Mouse (Mus musculus) intestine, embryonic 16.5 days (tissue): ENCODE results near the gene Nell2. TPM values are rescaled to one million over a fixed set of nuclear protein-coding genes. Genes with fewer than 3 reads are reported as not detected.

Experiments used
- ATAC-seq: fragments of 200-750 bp; cut with Nextera tagmentation; 2 replicates; pipeline ENCODE4 v1.8.0; 2017; ENCODE audit warnings: moderate TSS enrichment, moderate library complexity
- H3K27ac ChIP-seq: fragments of 300-500 bp; sonication (generic); 2 replicates; pipeline ENCODE4 v1.5.1; 2014; ENCODE audit warnings: mild to moderate bottlenecking, low read length
- H3K27me3 ChIP-seq: fragments of 300-500 bp; sonication (generic); replicated peaks from 2 replicates; pipeline ENCODE4 v1.6.1; 2014; ENCODE audit warnings: low read length, control low read depth, mixed read lengths; ENCODE audit not compliant: control insufficient read depth, insufficient read depth
- H3K36me3 ChIP-seq: fragments of 300-500 bp; sonication (generic); 2 replicates; pipeline ENCODE4 v1.6.1; 2014; ENCODE audit warnings: low read length, control low read depth; ENCODE audit not compliant: control insufficient read depth, insufficient read depth
- H3K4me1 ChIP-seq: fragments of 300-500 bp; sonication (generic); 2 replicates; pipeline ENCODE4 v1.6.1; 2014; ENCODE audit warnings: low read length, control low read depth, mixed read lengths; ENCODE audit not compliant: control insufficient read depth, insufficient read depth
- H3K4me2 ChIP-seq: fragments of 300-500 bp; sonication (generic); 2 replicates; pipeline ENCODE4 v1.6.1; 2014; ENCODE audit warnings: low read depth, low read length, control low read depth
- H3K4me3 ChIP-seq: fragments of 300-500 bp; sonication (generic); 2 replicates; pipeline ENCODE4 v1.5.1; 2014; ENCODE audit warnings: mild to moderate bottlenecking, low read length
- H3K9ac ChIP-seq: fragments of 300-500 bp; sonication (generic); 2 replicates; pipeline ENCODE4 v1.6.1; 2014; ENCODE audit warnings: low read depth, low read length
- H3K9me3 ChIP-seq: fragments of 300-500 bp; sonication (generic); 2 replicates; pipeline ENCODE4 v1.6.1; 2016; ENCODE audit warnings: low read length, control low read depth; ENCODE audit not compliant: control insufficient read depth
- WGBS: fragments of 180-500 bp; shearing (Covaris S2); extraction: QIAGEN DNeasy Blood & Tissue Kit; methylation state at CpG from one replicate; pipeline ENCODE4 v1.1.7; 2014; 5-methylcytosine and 5-hydroxymethylcytosine counted together
- polyA plus RNA-seq: library from polyadenylated mRNA; unstranded; fragments of >200 nt; fragmentation: Nextera tagmentation; extraction: Ambion mirVana; gene quantifications from 2 replicates; pipeline ENCODE4 v1.2.1, GENCODE M21; 2015

Gene Nell2
- polyA plus RNA-seq, 1 experiment from 2014 or later: 8.7 TPM

DNA sequence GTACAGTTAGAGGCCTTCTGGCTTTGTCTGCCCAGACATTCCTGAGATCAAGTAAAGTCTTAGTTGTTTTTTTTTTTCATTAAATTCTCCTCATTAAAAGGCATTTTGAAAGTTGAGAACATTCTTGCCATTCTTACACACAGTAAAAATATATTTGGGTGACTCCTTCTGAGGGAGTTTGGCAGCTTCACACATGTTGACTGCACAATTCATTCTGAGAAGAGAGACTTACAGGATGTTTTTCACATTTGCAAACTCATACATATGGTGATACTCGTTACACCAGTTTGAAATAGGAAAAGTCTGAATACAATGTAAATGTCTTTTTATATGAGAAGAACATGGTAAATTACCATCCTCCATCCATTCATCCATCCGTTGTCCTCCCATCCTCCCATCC, 247.4 kb downstream of the Nell2 start:
- Histone ChIP-seq H3K9ac (no peak overlapping the region), H3K27ac (no peak overlapping the region), H3K27me3 (no peaks in the 10 kb centered on the region), H3K9me3 (no peaks in the 10 kb centered on the region), H3K4me2 (no peak overlapping the region), H3K36me3 (no peaks in the 10 kb centered on the region), H3K4me1 (no peaks in the 10 kb centered on the region), H3K4me3 (no peak overlapping the region)
- WGBS: 85% methylated on average over 2 of the region's 2 CpGs
- no peak for ATAC-seq

DNA sequence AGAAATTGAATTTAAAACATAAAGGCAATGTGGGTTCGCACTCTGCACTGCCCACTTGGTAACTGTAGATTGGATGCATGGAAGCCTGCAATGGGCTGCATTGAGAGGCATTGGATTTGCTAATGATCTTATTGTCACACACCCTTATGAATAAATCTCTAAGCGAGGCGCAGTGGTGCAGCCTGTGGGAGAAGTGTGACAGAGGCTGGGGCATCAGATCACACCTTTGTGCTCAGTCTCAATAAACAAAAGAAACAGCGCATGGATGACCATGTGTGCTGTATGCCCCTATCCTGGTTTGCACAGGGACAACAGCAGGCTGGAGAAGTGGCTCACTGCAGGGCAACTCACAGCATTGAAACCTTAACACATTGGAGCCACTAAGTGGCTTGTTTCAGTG, 250.4 kb downstream of the Nell2 start:
- no peak overlapping the region for H3K4me2 ChIP-seq
- 90% methylated on average over 4 of the region's 4 CpGs for WGBS
- H3K36me3 ChIP-seq: no peaks in the 10 kb centered on the region
- no peaks in the 10 kb centered on the region for H3K9me3 ChIP-seq
- ATAC-seq: no peak
- H3K27me3 ChIP-seq: no peaks in the 10 kb centered on the region
- H3K27ac ChIP-seq: no peak overlapping the region
- H3K4me1 ChIP-seq: no peaks in the 10 kb centered on the region
- no peak overlapping the region for H3K4me3 ChIP-seq
- no peak overlapping the region for H3K9ac ChIP-seq

DNA sequence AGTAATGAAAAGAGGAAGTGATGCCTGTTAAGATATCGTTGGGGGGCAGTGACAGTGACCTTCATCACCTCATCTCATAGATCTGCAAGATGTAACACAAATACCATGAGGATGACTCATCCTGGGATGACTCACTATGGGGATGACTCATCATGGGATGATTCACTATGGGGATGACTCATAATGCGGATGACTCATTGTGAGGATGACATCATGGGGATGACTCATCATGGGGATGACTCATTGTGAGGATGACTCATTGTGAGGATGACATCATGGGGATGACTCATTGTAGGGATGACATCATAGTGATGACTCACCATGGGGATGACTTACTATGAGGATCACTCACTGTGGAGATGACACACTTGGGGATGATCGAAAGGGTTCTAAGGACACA, 251.8 kb downstream of the Nell2 start:
- no peaks in the 10 kb centered on the region for H3K27me3 ChIP-seq
- H3K9me3 ChIP-seq: no peaks in the 10 kb centered on the region
- H3K4me1 ChIP-seq: no peaks in the 10 kb centered on the region
- H3K4me2 ChIP-seq: no peak overlapping the region
- H3K36me3 ChIP-seq: no peaks in the 10 kb centered on the region
- WGBS: 88% methylated on average over 3 of the region's 3 CpGs
- H3K27ac ChIP-seq: no peak overlapping the region
- H3K9ac ChIP-seq: no peak overlapping the region
- no peak for ATAC-seq
- no peak overlapping the region for H3K4me3 ChIP-seq

DNA sequence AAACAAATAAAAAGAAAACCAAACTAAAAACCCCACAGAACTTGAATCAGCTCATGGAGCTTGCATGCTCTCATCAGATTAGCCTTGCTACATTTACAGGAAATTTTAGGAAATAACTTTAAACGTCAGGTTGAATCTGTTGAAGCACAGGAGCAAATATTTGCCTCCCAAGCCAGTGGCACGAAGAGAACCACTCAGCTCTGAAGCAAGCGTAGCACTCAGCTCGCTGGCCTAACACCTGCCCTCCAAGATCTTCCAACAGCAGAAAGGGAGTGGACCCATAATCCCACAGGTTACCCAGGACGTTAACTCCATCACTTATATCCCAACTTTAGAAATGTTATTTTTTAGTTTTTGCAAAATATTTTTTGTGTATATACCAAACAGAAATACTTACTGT, 252.8 kb downstream of the Nell2 start:
- no peaks in the 10 kb centered on the region for H3K27me3 ChIP-seq
- 74% methylated on average over 5 of the region's 5 CpGs for WGBS
- no peaks in the 10 kb centered on the region for H3K9me3 ChIP-seq
- no peak overlapping the region for H3K9ac ChIP-seq
- no peak for ATAC-seq
- no peak overlapping the region for H3K4me2 ChIP-seq
- H3K4me3 ChIP-seq: no peak overlapping the region
- H3K4me1 ChIP-seq: no peaks in the 10 kb centered on the region
- no peaks in the 10 kb centered on the region for H3K36me3 ChIP-seq
- H3K27ac ChIP-seq: no peak overlapping the region

DNA sequence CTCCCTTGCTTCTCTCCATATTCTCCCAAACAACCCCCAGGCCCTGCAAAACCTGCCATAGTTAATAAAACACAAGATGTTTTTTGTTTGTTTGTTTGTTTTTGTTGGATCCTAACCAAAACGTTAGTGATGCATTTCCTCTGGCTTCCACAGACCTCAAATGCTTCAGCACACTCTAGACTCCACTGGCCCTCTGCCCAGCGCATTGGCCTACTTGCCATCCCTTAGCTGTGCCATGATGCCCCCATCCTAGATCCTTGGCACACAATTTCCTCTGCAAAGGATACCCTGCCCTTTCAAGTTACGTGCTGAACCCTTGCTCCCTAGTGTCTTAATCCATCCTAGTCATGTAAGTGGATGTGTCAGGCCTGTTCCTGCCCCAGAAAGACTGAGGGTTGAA, 255.1 kb downstream of the Nell2 start:
- Histone ChIP-seq H3K27ac (no peak overlapping the region), H3K9me3 (no peaks in the 10 kb centered on the region), H3K4me1 (no peaks in the 10 kb centered on the region), H3K27me3 (no peaks in the 10 kb centered on the region), H3K36me3 (no peaks in the 10 kb centered on the region), H3K4me2 (no peak overlapping the region), H3K9ac (no peak overlapping the region), H3K4me3 (no peak overlapping the region)
- 84% methylated on average over 3 of the region's 3 CpGs for WGBS
- no peak for ATAC-seq

DNA sequence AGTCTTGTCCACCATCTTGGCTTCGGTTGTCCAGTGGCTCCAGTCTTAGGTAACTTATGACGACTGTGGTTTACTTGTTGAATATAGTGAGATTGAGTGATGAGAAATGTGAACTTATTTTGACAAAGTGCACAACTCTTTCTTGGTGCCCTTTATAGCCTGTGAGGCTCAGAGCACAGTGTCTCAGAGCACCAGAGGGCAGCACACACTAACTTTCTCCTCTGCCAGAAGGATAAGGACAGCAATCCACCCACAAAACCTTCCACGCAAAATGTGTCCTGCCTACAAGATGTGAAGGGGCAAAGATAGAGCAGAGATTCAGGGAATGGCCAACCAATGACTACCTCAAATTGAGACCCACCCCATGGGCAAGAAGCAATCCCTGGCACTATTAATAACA, 256.2 kb downstream of the Nell2 start:
- H3K27me3 ChIP-seq: no peaks in the 10 kb centered on the region
- ATAC-seq: no peak
- H3K4me1 ChIP-seq: no peaks in the 10 kb centered on the region
- no peak overlapping the region for H3K4me3 ChIP-seq
- H3K4me2 ChIP-seq: no peak overlapping the region
- H3K27ac ChIP-seq: no peak overlapping the region
- no peaks in the 10 kb centered on the region for H3K36me3 ChIP-seq
- no peaks in the 10 kb centered on the region for H3K9me3 ChIP-seq
- 89% methylated on average over 3 of the region's 3 CpGs for WGBS
- no peak overlapping the region for H3K9ac ChIP-seq

DNA sequence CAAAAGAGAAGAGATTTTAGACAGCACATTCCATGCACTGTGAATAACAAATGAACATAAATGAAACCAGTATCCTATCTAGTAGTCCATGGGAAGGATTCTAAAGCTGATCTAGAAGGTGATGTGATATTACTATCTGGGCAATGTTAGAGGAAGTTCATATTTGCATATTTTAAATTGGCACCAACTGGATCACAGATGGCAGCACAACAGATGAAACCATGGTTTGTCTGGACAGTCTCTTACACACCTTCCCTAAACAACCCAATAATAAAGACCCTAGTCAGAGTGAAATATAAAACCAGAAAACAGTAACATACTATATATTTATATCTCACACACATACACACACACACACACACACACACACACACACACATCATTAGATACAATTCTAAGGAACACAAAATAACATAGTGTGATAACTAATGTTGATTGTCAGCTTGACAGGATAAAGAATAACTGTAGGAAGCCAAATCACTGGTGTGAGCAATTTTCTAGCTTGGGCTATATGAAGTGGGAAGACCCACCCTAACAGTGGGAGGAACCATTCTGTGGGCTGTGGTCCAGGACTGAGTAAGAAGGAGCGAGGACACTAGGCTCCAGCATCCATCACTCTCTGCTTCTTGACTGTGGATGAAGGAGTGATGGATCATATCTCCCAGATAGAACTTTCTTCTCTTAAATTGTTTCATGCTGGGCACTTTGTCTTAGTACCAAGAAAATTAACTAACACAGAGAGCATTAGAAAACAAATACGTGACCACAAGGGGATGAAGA, 268.5 kb downstream of the Nell2 start:
- Histone ChIP-seq H3K4me1 (no peaks in the 10 kb centered on the region), H3K27me3 (no peaks in the 10 kb centered on the region), H3K9ac (no peak overlapping the region), H3K27ac (no peak overlapping the region), H3K9me3 (no peaks in the 10 kb centered on the region), H3K4me3 (no peak overlapping the region), H3K4me2 (no peak overlapping the region), H3K36me3 (no peaks in the 10 kb centered on the region)
- ATAC-seq: no peak
- WGBS: 87% methylated on average over 2 of the region's 2 CpGs

DNA sequence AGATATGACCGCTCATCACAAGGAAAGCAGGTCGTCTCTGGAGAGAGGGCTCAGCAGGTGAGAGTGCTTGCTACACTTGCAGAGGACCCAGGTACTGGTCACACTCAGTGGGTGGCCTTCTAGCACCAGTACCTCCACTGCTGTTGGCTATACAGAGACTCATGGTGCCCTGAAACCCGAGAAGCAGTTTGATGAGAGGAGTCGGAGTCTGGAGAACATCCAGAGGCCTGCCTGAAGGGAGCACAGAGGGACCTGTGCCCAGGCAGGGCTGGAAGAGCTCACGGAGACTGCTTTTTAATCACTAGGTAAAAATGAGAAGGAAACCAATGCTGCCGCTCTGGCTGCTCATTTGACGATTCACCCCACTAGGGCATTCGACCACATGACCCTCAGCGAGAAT, 271.2 kb downstream of the Nell2 start:
- Histone ChIP-seq H3K4me1 (no peaks in the 10 kb centered on the region), H3K27me3 (no peaks in the 10 kb centered on the region), H3K36me3 (no peaks in the 10 kb centered on the region), H3K4me2 (no peak overlapping the region), H3K4me3 (no peak overlapping the region), H3K9me3 (no peaks in the 10 kb centered on the region), H3K9ac (no peak overlapping the region), H3K27ac (no peak overlapping the region)
- no peak for ATAC-seq
- WGBS: 55% methylated on average over 9 of the region's 9 CpGs

DNA sequence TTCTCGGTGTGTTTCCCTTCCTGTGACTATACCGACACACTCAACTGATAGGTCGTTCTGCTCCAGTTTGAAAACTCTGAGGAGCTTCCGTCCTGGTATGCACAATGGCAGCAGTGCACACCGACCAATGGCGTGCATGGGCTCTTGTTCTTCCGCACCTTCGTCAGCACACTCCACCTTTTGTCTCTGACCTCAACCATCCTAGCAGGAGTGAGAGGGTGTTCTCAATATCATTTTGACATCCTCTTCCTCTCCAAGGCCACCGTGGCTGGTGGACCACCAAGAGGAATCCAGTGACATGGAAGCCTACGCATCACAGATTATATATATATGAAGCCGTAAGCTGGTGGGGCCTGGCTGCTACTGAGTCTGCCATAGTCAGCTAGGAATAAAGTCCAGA, 282.8 kb downstream of the Nell2 start:
- WGBS: 87% methylated on average over 11 of the region's 11 CpGs
- no peaks in the 10 kb centered on the region for H3K4me1 ChIP-seq
- ATAC-seq: no peak
- no peaks in the 10 kb centered on the region for H3K27me3 ChIP-seq
- no peaks in the 10 kb centered on the region for H3K9me3 ChIP-seq
- H3K4me2 ChIP-seq: no peak overlapping the region
- H3K9ac ChIP-seq: no peak overlapping the region
- H3K36me3 ChIP-seq: no peaks in the 10 kb centered on the region
- H3K4me3 ChIP-seq: no peak overlapping the region
- H3K27ac ChIP-seq: no peak overlapping the region

DNA sequence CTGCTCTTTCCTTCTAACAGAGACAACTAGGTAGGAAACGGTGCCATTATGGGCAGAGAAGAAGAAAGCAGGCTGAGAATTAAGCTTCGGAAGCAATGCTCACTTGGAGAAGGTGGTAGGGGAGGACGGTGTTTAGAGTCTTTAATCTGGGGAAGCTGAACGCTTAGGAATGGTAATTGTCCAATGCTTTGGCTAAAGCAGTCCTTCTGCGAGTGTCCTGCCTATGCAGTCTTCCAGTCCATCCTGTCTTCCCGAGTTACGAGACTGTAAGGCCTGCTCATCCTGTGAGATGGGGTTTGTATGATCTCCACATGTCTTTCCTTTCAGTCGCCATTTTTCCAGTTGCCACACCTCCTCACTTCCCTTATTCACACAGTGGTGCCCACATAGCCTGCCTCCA, 284.5 kb downstream of the Nell2 start:
- H3K4me2 ChIP-seq: no peak overlapping the region
- no peak overlapping the region for H3K9ac ChIP-seq
- no peaks in the 10 kb centered on the region for H3K4me1 ChIP-seq
- WGBS: 75% methylated on average over 8 of the region's 8 CpGs
- H3K36me3 ChIP-seq: no peaks in the 10 kb centered on the region
- no peak overlapping the region for H3K27ac ChIP-seq
- H3K9me3 ChIP-seq: no peaks in the 10 kb centered on the region
- ATAC-seq: no peak
- H3K4me3 ChIP-seq: no peak overlapping the region
- H3K27me3 ChIP-seq: no peaks in the 10 kb centered on the region
